Mouse (Mus musculus) spleen, adult 2 months (tissue): ENCODE measurements at regions not wholly inside any gene's neighbourhood (a gene's known extent, or its start where the extent isn't known, plus 50 kb on each side); places are given as distances from the start of the nearest gene placed in this dataset.

Experiments used
- CTCF ChIP-seq: fragments of 200-500 bp; IDR thresholded peaks from 2 replicates; pipeline ENCODE4 v1.5.1; 2011; ENCODE audit warnings: mild to moderate bottlenecking, inconsistent platforms; ENCODE audit not compliant: insufficient read depth, insufficient read length, insufficient replicate concordance; ENCODE audit errors: extremely low read depth
- POLR2A ChIP-seq: fragments of 200-500 bp; IDR thresholded peaks from 2 replicates; pipeline ENCODE4 v1.6.1; 2011; ENCODE audit warnings: low read depth, low read length, inconsistent platforms

GRCm38 (mm10) chr8:104008756-104009155 is 92.7 kb upstream of the Cdh5 start:
- TF ChIP-seq CTCF (no peak), POLR2A (no peak)
